Mouse (Mus musculus) CH12.LX (cell line): ENCODE measurements around the gene Alas2. TPM values are rescaled to one million over a fixed set of nuclear protein-coding genes. Genes with fewer than 3 reads are reported as not detected.

Source experiments
- DNase-seq: peaks from one replicate; pipeline ENCODE4 v3.0.0-alpha.2; 2013; ENCODE audit errors: extremely low read depth
- H3K27ac ChIP-seq: 2 replicates; pipeline ENCODE4 v1.5.1; 2012; ENCODE audit warnings: low read depth, mild to moderate bottlenecking, control low read depth, moderate library complexity; ENCODE audit not compliant: insufficient read depth
- H3K27me3 ChIP-seq: replicated peaks from 2 replicates; pipeline ENCODE3; 2012; ENCODE audit warnings: inconsistent platforms
- H3K36me3 ChIP-seq, 2 experiments: replicated peaks in 1 of 2; 2 replicates each; pipeline versions ENCODE3 to v1.6.1; 2012; ENCODE audit warnings: inconsistent platforms in 1 of 2, low read length in 1 of 2, mild to moderate bottlenecking in 1 of 2, mixed read lengths in 1 of 2, moderate library complexity in 1 of 2; ENCODE audit not compliant: control insufficient read depth in 1 of 2, insufficient read depth in 1 of 2
- H3K4me1 ChIP-seq, 2 experiments: 2 replicates each; pipeline ENCODE4 v1.6.1; 2012; ENCODE audit warnings: inconsistent platforms in 1 of 2, moderate library complexity in 1 of 2; ENCODE audit not compliant: insufficient read depth in 2 of 2, control insufficient read depth in 1 of 2
- H3K4me2 ChIP-seq: 2 replicates; pipeline ENCODE4 v1.6.1; 2012; ENCODE audit warnings: low read depth, mild to moderate bottlenecking, control low read depth; ENCODE audit not compliant: poor library complexity, insufficient read depth, severe bottlenecking
- H3K4me3 ChIP-seq, 3 experiments: fragments of 150-350 bp in 1 of 3; sonication (generic) in 1 of 3; replicated peaks in 1 of 3; 2 replicates each; pipeline versions ENCODE3 to v1.5.1; 2011 to 2012; ENCODE audit warnings: low read depth in 2 of 3, low read length in 2 of 3, mild to moderate bottlenecking in 2 of 3, moderate library complexity in 2 of 3, control low read depth in 1 of 3, improper control_type of control experiment in 1 of 3, inconsistent platforms in 1 of 3, mixed read lengths in 1 of 3; ENCODE audit not compliant: poor library complexity in 1 of 3
- H3K79me2 ChIP-seq: replicated peaks from 2 replicates; pipeline ENCODE4 v1.6.1; 2012; ENCODE audit warnings: mild to moderate bottlenecking, moderate library complexity; ENCODE audit not compliant: control insufficient read depth, poor library complexity, insufficient read depth, severe bottlenecking; ENCODE audit errors: extremely low read depth
- H3K9ac ChIP-seq: 2 replicates; pipeline ENCODE4 v1.6.1; 2012; ENCODE audit warnings: low read depth, mild to moderate bottlenecking, control low read depth, moderate library complexity; ENCODE audit not compliant: insufficient read depth
- H3K9me3 ChIP-seq: replicated peaks from 2 replicates; pipeline ENCODE3; 2012; ENCODE audit warnings: low read length, inconsistent platforms, mixed read lengths
- CTCF ChIP-seq, 2 experiments: IDR thresholded peaks in 1 of 2; conservative IDR thresholded peaks in 1 of 2; 2 replicates each; pipeline ENCODE4 v1.5.1; 2011 to 2012; ENCODE audit warnings: low read depth in 2 of 2, low read length in 2 of 2, improper control_type of control experiment in 1 of 2, inconsistent platforms in 1 of 2, mild to moderate bottlenecking in 1 of 2, moderate library complexity in 1 of 2
- ETS1 ChIP-seq: conservative IDR thresholded peaks from 2 replicates; pipeline ENCODE4 v1.6.1; 2012; ENCODE audit warnings: low read depth, mild to moderate bottlenecking, inconsistent platforms, low read length, improper control_type of control experiment, moderate library complexity
- GABPA ChIP-seq: IDR thresholded peaks from 2 replicates; pipeline ENCODE4 v1.6.1; 2012; ENCODE audit warnings: low read depth, low read length, improper control_type of control experiment, inconsistent platforms; ENCODE audit not compliant: insufficient replicate concordance
- HCFC1 ChIP-seq: IDR thresholded peaks from 2 replicates; pipeline ENCODE4 v1.6.1; 2012; ENCODE audit warnings: low read depth, mild to moderate bottlenecking, inconsistent platforms, low read length, improper control_type of control experiment
- JUND ChIP-seq: conservative IDR thresholded peaks from 2 replicates; pipeline ENCODE4 v1.6.1; 2011; ENCODE audit warnings: low read depth, low read length, improper control_type of control experiment
- MAX ChIP-seq: IDR thresholded peaks from 2 replicates; pipeline ENCODE4 v1.6.1; 2011; ENCODE audit warnings: low read length, improper control_type of control experiment
- MAZ ChIP-seq: IDR thresholded peaks from 2 replicates; pipeline ENCODE4 v1.6.1; 2012; ENCODE audit warnings: low read depth, mild to moderate bottlenecking, inconsistent platforms, low read length, improper control_type of control experiment, moderate library complexity
- MEF2A ChIP-seq: IDR thresholded peaks from 2 replicates; pipeline ENCODE4 v1.6.1; 2014; ENCODE audit warnings: low read depth, mild to moderate bottlenecking, inconsistent platforms, low read length, improper control_type of control experiment, borderline replicate concordance
- MXI1 ChIP-seq: IDR thresholded peaks from 2 replicates; pipeline ENCODE4 v1.6.1; 2011; ENCODE audit warnings: mild to moderate bottlenecking, low read depth, low read length, improper control_type of control experiment
- NRF1 ChIP-seq: IDR thresholded peaks from 2 replicates; pipeline ENCODE4 v1.6.1; 2014; ENCODE audit warnings: low read depth, mild to moderate bottlenecking, inconsistent platforms, low read length, improper control_type of control experiment, moderate library complexity
- POLR2A ChIP-seq: IDR thresholded peaks from 2 replicates; pipeline ENCODE4 v1.6.1; 2011; ENCODE audit warnings: low read depth, mild to moderate bottlenecking, improper control_type of control experiment, low read length
- POLR2AphosphoS2 ChIP-seq: IDR thresholded peaks from 2 replicates; pipeline ENCODE4 v1.6.1; 2011; ENCODE audit warnings: low read depth, low read length, improper control_type of control experiment
- RCOR1 ChIP-seq: conservative IDR thresholded peaks from 2 replicates; pipeline ENCODE4 v1.6.1; 2012; ENCODE audit warnings: low read depth, mild to moderate bottlenecking, inconsistent platforms, low read length, improper control_type of control experiment
- TCF12 ChIP-seq: IDR thresholded peaks from 2 replicates; pipeline ENCODE4 v1.6.1; 2014; ENCODE audit warnings: low read depth, mild to moderate bottlenecking, inconsistent platforms, low read length, improper control_type of control experiment
- ZC3H11A ChIP-seq: IDR thresholded peaks from 2 replicates; pipeline ENCODE4 v1.6.1; 2012; ENCODE audit warnings: low read depth, mild to moderate bottlenecking, inconsistent platforms, low read length, improper control_type of control experiment
- ZKSCAN1 ChIP-seq: IDR thresholded peaks from 2 replicates; pipeline ENCODE4 v1.6.1; 2012; ENCODE audit warnings: low read depth, inconsistent platforms, low read length, improper control_type of control experiment, borderline replicate concordance
- dilution Hi-C: fragments of 300-500 bp; cut with MboI; formaldehyde crosslinking; loops from 2 replicates; pipeline ENCODE4 v1.14.3; 2020; ENCODE audit warnings: low sequenced_read_pairs; ENCODE audit not compliant: extremely low pct_unique_long_range_greater_than_20kb, extremely low pct_ligation_motif_present
- in situ Hi-C: fragments of 300-500 bp; cut with MboI; formaldehyde crosslinking; loops from 3 replicates; pipeline ENCODE4 v1.14.3; 2019; ENCODE audit warnings: low sequenced_read_pairs, low pct_ligation_motif_present, low pct_unique_long_range_greater_than_20kb, mixed read lengths
- polyA plus RNA-seq: library from polyadenylated mRNA; unstranded; fragments of >175 nt; gene quantifications from 2 replicates; pipeline ENCODE4 v1.2.1, GENCODE M21; 2012; ENCODE audit warnings: low read depth; ENCODE audit not compliant: insufficient read length
- total RNA-seq, 2 experiments: library from RNA; depleted of rRNA; stranded (reverse); fragments of 300-350 nt in 1 of 2; fragments of >200 nt in 1 of 2; gene quantifications; 2 replicates each; pipeline ENCODE4 v1.2.3; 2012 to 2014

Alas2 gene
- total and polyA plus RNA-seq, 3 experiments: 0.16 to 0.30 TPM; not detected in 1

GRCm38 (mm10) chrX:150540111-150540510, 7.1 kb upstream of the Alas2 start:
- H3K4me2 ChIP-seq: no peak overlapping the region
- no peaks in the 10 kb centered on the region for H3K4me1 ChIP-seq
- no peak overlapping the region for H3K9ac ChIP-seq
- no peak for DNase-seq
- no peaks in the 10 kb centered on the region for H3K9me3 ChIP-seq
- H3K36me3 ChIP-seq: peaks cover 0 to 2% of the 10 kb centered on the region in 2 experiments
- no peaks in the 10 kb centered on the region for H3K79me2 ChIP-seq
- no peak overlapping the region for H3K27ac ChIP-seq
- in situ Hi-C loops (no loop called here), dilution Hi-C loops (no loop called here)
- H3K4me3 ChIP-seq: no peak overlapping the region
- no peaks in the 10 kb centered on the region for H3K27me3 ChIP-seq
- no peak for TF ChIP-seq JUND
- TF ChIP-seq POLR2A: no peak
- TF ChIP-seq MXI1: no peak
- TF ChIP-seq GABPA: no peak
- no peak for TF ChIP-seq HCFC1
- no peak for TF ChIP-seq ZKSCAN1
- TF ChIP-seq MAZ: no peak
- no peak for TF ChIP-seq TCF12
- TF ChIP-seq POLR2AphosphoS2: no peak
- no peak for TF ChIP-seq ZC3H11A
- no peak for TF ChIP-seq ETS1
- no peak for TF ChIP-seq MEF2A
- TF ChIP-seq MAX: no peak
- no peak for TF ChIP-seq RCOR1
- TF ChIP-seq CTCF (conservative IDR thresholded peaks at IDR 0.05 in 1 of 2, IDR thresholded peaks at IDR 0.05 in 1 of 2; ENCODE audit: low read depth in 2 of 2, low read length in 2 of 2): no peak

- no peak overlapping the region for H3K4me3 ChIP-seq
- H3K27ac ChIP-seq: no peak overlapping the region
- peaks cover 0 to 2% of the 10 kb centered on the region in 2 experiments for H3K36me3 ChIP-seq
- no peak for DNase-seq
- no peaks in the 10 kb centered on the region for H3K4me1 ChIP-seq
- H3K27me3 ChIP-seq: no peaks in the 10 kb centered on the region
- H3K9me3 ChIP-seq: no peaks in the 10 kb centered on the region
- H3K4me2 ChIP-seq: no peak overlapping the region
- in situ Hi-C loops: no loop called here
- H3K9ac ChIP-seq: no peak overlapping the region
- TF ChIP-seq MEF2A (no peak), TCF12 (no peak), NRF1 (no peak)
- dilution Hi-C loops: no loop called here
- H3K79me2 ChIP-seq: no peaks in the 10 kb centered on the region
These were observed 5.5 kb upstream of the Alas2 start for GRCm38 (mm10) chrX:150541684-150542083.
